ENCODE assay signal across 8 mouse cellular contexts in the genomic region with DNA sequence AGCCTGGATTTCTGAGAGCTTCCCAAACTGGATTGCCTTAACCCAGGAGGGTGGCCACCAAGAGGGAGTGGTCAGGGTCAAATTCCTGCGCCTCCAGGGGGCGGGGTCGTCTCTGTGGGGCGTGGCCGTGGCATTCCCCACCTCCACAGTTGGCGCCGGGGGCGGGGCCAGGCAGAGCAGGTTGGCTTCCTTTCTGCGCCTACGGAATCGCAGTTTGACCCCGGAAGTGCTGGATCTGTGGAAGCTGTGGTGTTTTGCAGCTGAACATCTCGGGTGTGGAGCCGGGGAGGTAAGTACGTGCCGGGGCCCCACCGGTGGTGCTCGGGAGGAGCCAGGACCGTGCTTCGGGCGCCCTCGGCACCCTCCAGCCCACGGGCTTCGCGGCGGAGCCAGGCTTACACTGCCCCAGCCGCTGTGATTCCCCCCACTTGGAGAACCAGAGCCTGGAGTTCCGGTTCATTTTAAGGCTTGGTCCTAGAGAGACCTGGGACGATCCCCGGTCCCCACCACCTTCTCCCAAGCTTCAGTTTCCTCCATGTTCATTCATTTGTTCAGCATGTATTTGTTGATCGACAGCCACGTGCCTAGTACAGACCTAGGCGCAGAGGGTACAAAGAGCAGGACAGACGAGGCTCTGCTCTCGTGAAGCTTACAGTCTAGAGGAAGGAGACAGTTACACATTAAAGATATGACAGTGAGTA. TPM values are rescaled to one million over a fixed set of nuclear protein-coding genes. Genes with fewer than 3 reads are reported as not detected.
A peak's percentile ranks its signal among the peaks of the same experiment; 100 is the strongest.
DNase-seq lines count a peak whose midpoint lies in the region; ATAC-seq and TF ChIP-seq lines count a peak whose summit lies in the region.

A gene (plus strand): TSS at position 214 of the 701 bp plus-strand sequence.

- ATAC-seq in frontal cortex, adult (ENCODE audit: low TSS enrichment): peak; percentile 90
- peak; percentile 92 for ATAC-seq in lung, postnatal 0 days

- no peaks in the 10 kb centered on the region for H3K9me3 ChIP-seq in hindbrain, embryonic 10.5 days
- no peaks in the 10 kb centered on the region for H3K9me3 ChIP-seq in lung, postnatal 0 days (ENCODE audit: low read length)

- no peaks in the 10 kb centered on the region for H3K27me3 ChIP-seq in hindbrain, embryonic 10.5 days (ENCODE audit: insufficient read depth, poor library complexity, severe bottlenecking)
- H3K27me3 ChIP-seq in lung, postnatal 0 days (replicated peaks; ENCODE audit: insufficient read depth, low read length): no peaks in the 10 kb centered on the region

- TF ChIP-seq CTCF in lung, postnatal 0 days (IDR thresholded peaks at IDR 0.05): peak; percentile 38

- peaks cover 25% of the 10 kb centered on the region for H3K4me1 ChIP-seq in hindbrain, embryonic 10.5 days (replicated peaks)
- H3K4me1 ChIP-seq in lung, postnatal 0 days (ENCODE audit: insufficient read depth, low read depth, low read length): peaks cover 16% of the 10 kb centered on the region; the same call in 1 of the 2 replicates

- no peak for TF ChIP-seq EP300 in lung, postnatal 0 days (IDR thresholded peaks at IDR 0.05)

- peak within 1 kb of the TSS; percentile 87 for H3K27ac ChIP-seq in hindbrain, embryonic 10.5 days
- peak within 1 kb of the TSS; percentile 85 for H3K27ac ChIP-seq in lung, postnatal 0 days (ENCODE audit: low read length)

- peak within 1 kb of the TSS; percentile 54 for H3K9ac ChIP-seq in lung, postnatal 0 days (replicated peaks; ENCODE audit: low read depth)

- peak within 1 kb of the TSS; percentile 77 for H3K4me2 ChIP-seq in lung, postnatal 0 days (replicated peaks; ENCODE audit: low read depth, low read length)

- DNase-seq in MEL-GATA-1-ER (ENCODE audit: extremely low read depth, low read depth): peak; percentile 70
- DNase-seq in cerebellum, adult 8-10 months: peak; percentile 79
- DNase-seq in hindbrain, embryonic 10.5 days (ENCODE audit: low spot score): peak; percentile 96
- peak; percentile 88 for DNase-seq in layer of hippocampus, adult 9-11 months
- peak; percentile 95 for DNase-seq in lung, postnatal 0 days (ENCODE audit: low spot score)
- peak; percentile 96 for DNase-seq in ovary, postnatal 14 days (ENCODE audit: low spot score)
- DNase-seq in thymus, postnatal 14 days: peak; percentile 94

- under 1% methylated on average over 35 of the region's 35 CpGs for WGBS in hindbrain, embryonic 10.5 days
- under 1% methylated on average over 35 of the region's 35 CpGs for WGBS in lung, postnatal 0 days

- peaks cover 23% of the 10 kb centered on the region for H3K36me3 ChIP-seq in hindbrain, embryonic 10.5 days
- H3K36me3 ChIP-seq in lung, postnatal 0 days (ENCODE audit: insufficient read depth, low read length): no peaks in the 10 kb centered on the region

- H3K4me3 ChIP-seq in hindbrain, embryonic 10.5 days: peak within 1 kb of the TSS; percentile 89
- peak within 1 kb of the TSS; percentile 74 for H3K4me3 ChIP-seq in lung, postnatal 0 days (ENCODE audit: low read depth, low read length)

RNA-seq across cellular contexts. Expression of the gene that starts here (rescaled TPM):
- 33.9 and 35.9 TPM in 2 replicates for polyA plus RNA-seq in hindbrain, embryonic 10.5 days (2016; fragmentation: Nextera tagmentation; extraction: Ambion mirVana)
- polyA plus RNA-seq in lung, postnatal 0 days (2015; fragmentation: Nextera tagmentation; extraction: Ambion mirVana): 21.7 and 25.3 TPM in 2 replicates

Comparison
In these comparisons a context has a peak if more than half of its experiments do, and no peak if none do; other contexts are left out.
1. Peak in every context shown above with its lines: DNase-seq, ATAC-seq, H3K4me3 ChIP-seq and H3K27ac ChIP-seq.